Mouse (Mus musculus): ENCODE data around the gene Adamts2.

GRCm38 (mm10) chr11:50683821-50684220 is 81.9 kb downstream of the Adamts2 start:
- TF ChIP-seq CTCF (IDR thresholded peaks at IDR 0.05; ENCODE audit: control insufficient read depth, insufficient read depth, low read length) (no peak), POLR2A (IDR thresholded peaks at IDR 0.05; ENCODE audit: borderline replicate concordance, control insufficient read depth, low read depth, low read length) (no peak)

All from bone marrow, adult 2 months (tissue).